Mouse (Mus musculus): ENCODE measurements around the gene Lhfpl2. TPM values are rescaled to one million over a fixed set of nuclear protein-coding genes. Genes with fewer than 3 reads are reported as not detected.

Lhfpl2 gene
- polyA plus RNA-seq, 1 experiment from 2014 or later, result 41.2 TPM

DNA sequence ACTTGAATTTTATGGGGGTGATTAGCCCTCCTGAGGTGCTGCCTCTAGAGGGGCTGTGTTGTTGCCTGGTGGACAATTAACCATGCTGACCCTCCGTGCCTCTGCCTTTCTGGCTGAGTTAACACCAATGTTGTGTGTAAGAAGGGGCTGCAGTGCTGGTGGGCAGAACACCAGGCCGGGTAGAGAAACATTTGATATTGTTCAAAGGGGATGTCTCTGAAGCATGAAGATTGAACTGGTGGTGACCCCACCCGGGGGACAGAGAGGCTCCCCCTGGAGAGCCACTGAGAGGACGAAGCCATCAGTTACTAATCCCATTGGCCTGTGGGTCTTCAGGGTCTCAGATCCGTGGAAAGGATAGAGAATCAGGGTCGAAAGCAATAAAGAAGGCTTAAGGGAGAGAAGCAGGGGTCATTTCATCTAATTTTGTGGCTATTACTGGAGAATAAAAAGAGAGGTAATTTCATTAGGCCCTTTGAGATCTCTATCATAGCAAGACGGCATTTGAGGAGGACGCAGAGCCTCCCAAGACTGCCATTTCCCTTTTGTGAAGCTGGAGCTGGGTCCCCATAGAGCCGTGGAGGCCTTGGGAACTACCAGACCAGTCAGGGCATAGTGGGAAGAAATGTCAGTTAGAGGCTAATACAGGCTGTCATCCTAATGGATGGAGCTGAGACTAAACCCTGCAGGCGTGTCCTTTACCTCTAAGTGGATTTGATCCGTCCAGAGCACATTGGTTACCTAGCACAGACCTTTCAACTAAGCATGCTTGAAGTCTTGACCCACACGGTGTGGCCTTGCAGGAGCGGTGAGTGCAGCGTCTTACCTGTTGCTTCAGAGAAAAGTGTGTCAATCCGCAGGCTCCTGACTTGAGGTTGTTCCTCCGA, 12.1 kb downstream of the Lhfpl2 start:
- ATAC-seq (replicated peaks; ENCODE audit: insufficient number of reproducible peaks, low FRiP score, low TSS enrichment, low read depth) (no peak), DNase-seq (ENCODE audit: low spot score) (no peak)
- Histone ChIP-seq H3K9me3 (replicated peaks; ENCODE audit: control insufficient read depth, low read length) (no peaks in the 10 kb centered on the region), H3K27me3 (ENCODE audit: control insufficient read depth, insufficient read depth, low read length) (no peaks in the 10 kb centered on the region), H3K4me2 (ENCODE audit: low read depth, low read length) (no peak overlapping the region), H3K27ac (replicated peaks; ENCODE audit: low read depth, low read length) (no peak overlapping the region), H3K4me3 (ENCODE audit: low read depth, low read length) (no peak overlapping the region), H3K4me1 (ENCODE audit: control insufficient read depth, insufficient read depth, low read length) (peaks cover 3% of the 10 kb centered on the region), H3K9ac (replicated peaks; ENCODE audit: low read length) (no peak overlapping the region), H3K36me3 (replicated peaks; ENCODE audit: control insufficient read depth, insufficient read depth, low read depth, low read length) (no peaks in the 10 kb centered on the region; the same call in 1 of the 2 replicates)
- WGBS, result 41% methylated on average over 16 of the region's 16 CpGs

DNA sequence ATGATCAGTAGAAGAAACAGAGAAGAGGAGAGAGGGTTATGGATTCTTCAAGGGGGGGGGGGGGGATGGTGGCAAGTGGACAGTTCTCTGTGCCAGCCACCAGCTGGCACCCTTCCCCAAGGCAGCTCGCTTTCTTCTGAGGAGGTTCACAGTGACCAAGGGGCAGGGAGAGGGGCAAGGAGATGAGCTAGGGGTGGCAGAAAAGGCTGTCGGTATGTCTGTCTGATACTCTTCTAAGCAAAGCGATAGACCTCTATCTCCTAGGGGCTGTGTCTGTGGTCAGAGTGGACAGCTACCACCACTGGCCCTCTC, 12.7 kb downstream of the Lhfpl2 start:
- no peak for DNase-seq (ENCODE audit: low spot score)
- Histone ChIP-seq H3K4me2 (ENCODE audit: low read depth, low read length) (no peak overlapping the region), H3K27ac (replicated peaks; ENCODE audit: low read depth, low read length) (no peak overlapping the region), H3K36me3 (replicated peaks; ENCODE audit: control insufficient read depth, insufficient read depth, low read depth, low read length) (no peaks in the 10 kb centered on the region; the same call in 1 of the 2 replicates), H3K4me3 (ENCODE audit: low read depth, low read length) (no peak overlapping the region), H3K4me1 (ENCODE audit: control insufficient read depth, insufficient read depth, low read length) (peaks cover 3% of the 10 kb centered on the region), H3K27me3 (ENCODE audit: control insufficient read depth, insufficient read depth, low read length) (no peaks in the 10 kb centered on the region), H3K9ac (replicated peaks; ENCODE audit: low read length) (no peak overlapping the region), H3K9me3 (replicated peaks; ENCODE audit: control insufficient read depth, low read length) (no peaks in the 10 kb centered on the region)
- ATAC-seq (replicated peaks; ENCODE audit: insufficient number of reproducible peaks, low FRiP score, low TSS enrichment, low read depth), result no peak
- WGBS, result 87% methylated on average over 3 of the region's 3 CpGs

DNA sequence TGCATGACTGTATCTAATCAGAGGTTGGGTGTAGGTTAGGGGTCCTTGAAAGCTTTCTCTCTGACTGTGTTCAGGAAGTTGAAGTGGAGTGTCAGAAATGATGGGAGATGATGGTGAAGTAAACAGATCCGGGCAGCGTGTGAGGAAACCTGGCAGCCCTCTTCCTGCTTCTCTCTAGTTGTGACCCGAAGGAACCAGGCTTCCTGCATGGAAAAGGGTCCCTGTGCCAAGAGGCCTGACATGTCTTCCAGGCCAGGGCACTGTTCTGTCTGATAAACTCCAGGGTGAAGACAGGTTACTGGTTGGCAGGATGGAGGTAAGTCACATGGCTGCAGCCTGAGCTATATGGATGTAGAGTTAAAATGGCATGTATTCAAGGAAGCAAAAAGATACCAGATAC, 13.3 kb downstream of the Lhfpl2 start:
- no peak overlapping the region for H3K4me2 ChIP-seq (ENCODE audit: low read depth, low read length)
- peaks cover 3% of the 10 kb centered on the region for H3K4me1 ChIP-seq (ENCODE audit: control insufficient read depth, insufficient read depth, low read length)
- H3K27ac ChIP-seq (replicated peaks; ENCODE audit: low read depth, low read length), result no peak overlapping the region
- no peaks in the 10 kb centered on the region for H3K27me3 ChIP-seq (ENCODE audit: control insufficient read depth, insufficient read depth, low read length)
- DNase-seq (ENCODE audit: low spot score) (no peak), ATAC-seq (replicated peaks; ENCODE audit: insufficient number of reproducible peaks, low FRiP score, low TSS enrichment, low read depth) (no peak)
- whole genome bisulfite sequencing, result 86% methylated on average over 3 of the region's 3 CpGs
- no peak overlapping the region for H3K4me3 ChIP-seq (ENCODE audit: low read depth, low read length)
- no peaks in the 10 kb centered on the region for H3K9me3 ChIP-seq (replicated peaks; ENCODE audit: control insufficient read depth, low read length)
- H3K9ac ChIP-seq (replicated peaks; ENCODE audit: low read length), result no peak overlapping the region
- H3K36me3 ChIP-seq (replicated peaks; ENCODE audit: control insufficient read depth, insufficient read depth, low read depth, low read length), result no peaks in the 10 kb centered on the region; the same call in 1 of the 2 replicates

DNA sequence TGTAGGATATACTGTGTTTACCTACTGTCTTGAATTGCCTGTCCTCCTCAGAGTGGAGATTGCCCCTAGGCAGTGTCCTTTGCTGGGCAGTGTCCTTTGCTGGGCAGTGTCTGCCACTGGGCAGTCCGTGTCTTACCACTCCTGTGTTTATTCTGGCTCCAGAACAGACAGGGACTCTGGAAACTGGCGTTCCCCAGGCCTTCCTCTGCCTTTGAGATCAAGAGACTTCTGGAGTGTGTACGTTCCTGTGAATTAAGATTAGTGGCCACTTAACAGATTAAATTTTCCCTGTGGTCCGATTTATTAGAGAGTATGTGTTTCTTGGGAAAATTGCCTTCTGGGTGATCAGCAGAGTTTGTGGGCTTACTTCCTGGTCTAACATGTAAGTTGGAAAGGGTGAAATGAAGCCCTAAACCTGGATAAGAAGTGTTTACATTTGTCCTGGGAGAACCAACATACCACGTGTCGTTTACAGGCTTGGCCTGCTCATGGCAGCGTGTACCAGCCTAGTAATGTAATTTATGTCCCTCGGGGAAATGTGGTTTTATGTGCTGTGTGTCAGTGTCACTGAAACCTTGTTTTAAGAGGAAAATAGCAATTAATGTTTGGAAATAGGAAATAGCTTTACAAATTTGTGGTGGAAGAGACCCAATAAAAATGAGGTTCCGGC, 15.6 kb downstream of the Lhfpl2 start:
- 56% methylated on average over 9 of the region's 9 CpGs for WGBS

GRCm38 (mm10) chr13:94073716-94074115, 16.1 kb downstream of the Lhfpl2 start:
- DNase-seq (ENCODE audit: low spot score) (no peak), ATAC-seq (replicated peaks; ENCODE audit: insufficient number of reproducible peaks, low FRiP score, low TSS enrichment, low read depth) (no peak)
- no peaks in the 10 kb centered on the region for H3K27me3 ChIP-seq (ENCODE audit: control insufficient read depth, insufficient read depth, low read length)
- WGBS, result 71% methylated on average over 5 of the region's 5 CpGs
- peaks cover 3% of the 10 kb centered on the region for H3K4me1 ChIP-seq (ENCODE audit: control insufficient read depth, insufficient read depth, low read length)
- no peak overlapping the region for H3K4me2 ChIP-seq (ENCODE audit: low read depth, low read length)
- no peaks in the 10 kb centered on the region; the same call in 1 of the 2 replicates for H3K36me3 ChIP-seq (replicated peaks; ENCODE audit: control insufficient read depth, insufficient read depth, low read depth, low read length)
- H3K27ac ChIP-seq (replicated peaks; ENCODE audit: low read depth, low read length), result no peak overlapping the region
- H3K9me3 ChIP-seq (replicated peaks; ENCODE audit: control insufficient read depth, low read length), result no peaks in the 10 kb centered on the region
- no peak overlapping the region for H3K4me3 ChIP-seq (ENCODE audit: low read depth, low read length)
- H3K9ac ChIP-seq (replicated peaks; ENCODE audit: low read length), result no peak overlapping the region

More for the DNA sequence above, 15.6 kb downstream of the Lhfpl2 start:
- H3K4me1 ChIP-seq (ENCODE audit: control insufficient read depth, insufficient read depth, low read length), result peaks cover 3% of the 10 kb centered on the region
- DNase-seq (ENCODE audit: low spot score) (no peak), ATAC-seq (replicated peaks; ENCODE audit: insufficient number of reproducible peaks, low FRiP score, low TSS enrichment, low read depth) (no peak)
- H3K9me3 ChIP-seq (replicated peaks; ENCODE audit: control insufficient read depth, low read length), result no peaks in the 10 kb centered on the region
- H3K4me2 ChIP-seq (ENCODE audit: low read depth, low read length), result no peak overlapping the region
- peak overlapping the region; percentile 28; the same call in 1 of the 2 replicates for H3K27ac ChIP-seq (replicated peaks; ENCODE audit: low read depth, low read length)
- no peak overlapping the region for H3K9ac ChIP-seq (replicated peaks; ENCODE audit: low read length)
- H3K27me3 ChIP-seq (ENCODE audit: control insufficient read depth, insufficient read depth, low read length), result no peaks in the 10 kb centered on the region
- no peak overlapping the region for H3K4me3 ChIP-seq (ENCODE audit: low read depth, low read length)
- no peaks in the 10 kb centered on the region; the same call in 1 of the 2 replicates for H3K36me3 ChIP-seq (replicated peaks; ENCODE audit: control insufficient read depth, insufficient read depth, low read depth, low read length)

- no peak overlapping the region for H3K27ac ChIP-seq (replicated peaks; ENCODE audit: low read depth, low read length)
- H3K36me3 ChIP-seq (replicated peaks; ENCODE audit: control insufficient read depth, insufficient read depth, low read depth, low read length), result no peaks in the 10 kb centered on the region; the same call in 1 of the 2 replicates
- 70% methylated on average over 1 of the region's 1 CpGs for WGBS
- no peak overlapping the region for H3K4me3 ChIP-seq (ENCODE audit: low read depth, low read length)
- DNase-seq (ENCODE audit: low spot score), result no peak
- no peak for ATAC-seq (replicated peaks; ENCODE audit: insufficient number of reproducible peaks, low FRiP score, low TSS enrichment, low read depth)
- H3K4me2 ChIP-seq (ENCODE audit: low read depth, low read length), result no peak overlapping the region
- H3K4me1 ChIP-seq (ENCODE audit: control insufficient read depth, insufficient read depth, low read length), result peaks cover 3% of the 10 kb centered on the region
- no peak overlapping the region for H3K9ac ChIP-seq (replicated peaks; ENCODE audit: low read length)
- no peaks in the 10 kb centered on the region for H3K27me3 ChIP-seq (ENCODE audit: control insufficient read depth, insufficient read depth, low read length)
- no peaks in the 10 kb centered on the region for H3K9me3 ChIP-seq (replicated peaks; ENCODE audit: control insufficient read depth, low read length)
Observed at GRCm38 (mm10) chr13:94075181-94075580, 17.6 kb downstream of the Lhfpl2 start.

DNA sequence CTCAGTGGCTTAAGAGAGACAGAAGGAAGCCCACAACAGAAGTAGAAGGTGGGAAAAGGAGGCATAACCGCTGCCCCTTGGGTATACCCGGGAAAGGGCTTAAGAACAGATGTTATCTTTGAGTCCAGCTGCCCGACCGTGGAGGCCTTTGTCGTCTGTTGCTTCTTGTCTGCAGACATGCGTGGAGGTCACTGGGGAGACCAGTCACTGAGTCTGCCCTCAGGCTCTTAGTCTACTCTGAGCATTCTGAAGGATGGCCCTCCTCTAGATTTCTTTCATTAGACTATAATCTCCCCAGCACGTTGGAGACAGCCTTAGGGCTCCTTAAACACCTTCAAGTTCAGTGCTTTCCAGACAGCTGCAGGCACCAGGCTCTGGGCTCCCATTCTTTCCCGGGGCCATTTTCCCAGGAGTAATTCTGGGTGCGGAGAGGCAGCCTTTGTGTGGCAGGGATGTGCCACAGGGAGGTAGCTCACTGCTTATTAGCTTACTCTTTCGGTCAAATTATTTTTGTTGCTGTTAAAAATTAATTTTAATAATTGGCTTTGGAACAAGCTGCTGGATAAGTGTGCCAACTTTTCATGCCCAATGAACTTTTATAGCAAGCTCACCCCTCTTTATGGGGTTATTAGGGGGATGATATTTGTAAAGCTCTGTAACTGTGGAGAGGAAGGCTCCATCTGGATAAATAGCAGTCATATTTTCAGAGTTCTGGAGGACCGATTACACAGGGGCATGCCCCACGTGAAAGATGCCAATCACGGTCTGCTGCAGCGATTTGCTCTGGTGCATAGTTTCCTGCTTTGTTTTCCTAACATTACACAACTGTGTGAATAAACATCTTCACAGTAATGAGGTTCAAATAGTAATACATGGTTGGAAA, 19.8 kb downstream of the Lhfpl2 start:
- ATAC-seq (replicated peaks; ENCODE audit: insufficient number of reproducible peaks, low FRiP score, low TSS enrichment, low read depth) (no peak), DNase-seq (ENCODE audit: low spot score) (no peak)
- H3K4me3 ChIP-seq (ENCODE audit: low read depth, low read length), result no peak overlapping the region
- no peaks in the 10 kb centered on the region for H3K9me3 ChIP-seq (replicated peaks; ENCODE audit: control insufficient read depth, low read length)
- no peaks in the 10 kb centered on the region for H3K36me3 ChIP-seq (replicated peaks; ENCODE audit: control insufficient read depth, insufficient read depth, low read depth, low read length)
- no peak overlapping the region for H3K9ac ChIP-seq (replicated peaks; ENCODE audit: low read length)
- H3K27me3 ChIP-seq (ENCODE audit: control insufficient read depth, insufficient read depth, low read length), result no peaks in the 10 kb centered on the region
- no peak overlapping the region for H3K27ac ChIP-seq (replicated peaks; ENCODE audit: low read depth, low read length)
- H3K4me2 ChIP-seq (ENCODE audit: low read depth, low read length), result no peak overlapping the region
- peaks cover 3% of the 10 kb centered on the region for H3K4me1 ChIP-seq (ENCODE audit: control insufficient read depth, insufficient read depth, low read length)
- 36% methylated on average over 14 of the region's 14 CpGs for WGBS
